Mouse (Mus musculus) left cerebral cortex, postnatal 36 days (tissue): ENCODE results near the gene Htra2. TPM values are rescaled to one million over a fixed set of nuclear protein-coding genes. Genes with fewer than 3 reads are reported as not detected.

Experiments used
- DNase-seq, 2 experiments: peaks; one replicate each; pipeline ENCODE4 v3.0.0; 2021 to 2022; ENCODE audit warnings: low spot score in 2 of 2, mixed read lengths in 1 of 2
- intact Hi-C: fragments of 180-260 bp; cut with DNase I; formaldehyde crosslinking; loops from one replicate; pipeline ENCODE4 v1.15.1; 2025
- total RNA-seq, 2 experiments: library from RNA; stranded (reverse); gene quantifications; 2 replicates each; pipeline ENCODE4 v1.2.3; 2021

The Htra2 gene
- total RNA-seq, 2 experiments from 2014 or later: 41.6 to 48.5 TPM

GRCm38 (mm10) chr6:83037188-83037587 is 17.9 kb downstream of the Htra2 start:
- DNase-seq: no peak
- intact Hi-C loops: no loop called here

- DNase-seq: no peak
- intact Hi-C loops: loop anchor here (2.0 kb wide), 1 partner anchor 18 kb away; no protein-coding TSS in a partner anchor
Observed at GRCm38 (mm10) chr6:83034463-83035055, 20.5 kb downstream of the Htra2 start.

GRCm38 (mm10) chr6:83033249-83034185 is 21.6 kb downstream of the Htra2 start, which contains the start of the genes Dok1 and Loxl3:
Gene Dok1, minus strand, starts transcription at chr6:83033471.
Gene Loxl3, plus strand, starts transcription at chr6:83034173.
- intact Hi-C loops: loop anchor here (2.0 kb wide), 1 partner anchor 19 kb away; no protein-coding TSS in a partner anchor
- DNase-seq: no peak

- intact Hi-C loops: no loop called here
- no peak for DNase-seq
Observed at GRCm38 (mm10) chr6:83032769-83033191, 22.3 kb downstream of the Htra2 start.

- DNase-seq: no peak
- intact Hi-C loops: no loop called here
Observed at GRCm38 (mm10) chr6:83031921-83032590, 23.0 kb downstream of the Htra2 start.

- intact Hi-C loops: no loop called here
- no peak for DNase-seq
Observed at GRCm38 (mm10) chr6:83031111-83031510, 24.0 kb downstream of the Htra2 start.

- intact Hi-C loops: no loop called here
- DNase-seq: no peak
Observed at GRCm38 (mm10) chr6:83029777-83030176, 25.3 kb downstream of the Htra2 start.

GRCm38 (mm10) chr6:83027706-83028105 is 27.4 kb downstream of the Htra2 start:
- intact Hi-C loops: no loop called here
- DNase-seq: no peak

GRCm38 (mm10) chr6:83027293-83027692 is 27.8 kb downstream of the Htra2 start:
- DNase-seq: no peak
- intact Hi-C loops: no loop called here

- intact Hi-C loops: no loop called here
- DNase-seq: no peak
Observed at GRCm38 (mm10) chr6:83025221-83025620, 29.9 kb downstream of the Htra2 start.

GRCm38 (mm10) chr6:83024421-83024820 is 30.7 kb downstream of the Htra2 start:
- no peak for DNase-seq
- intact Hi-C loops: no loop called here

GRCm38 (mm10) chr6:83023786-83024185 is 31.3 kb downstream of the Htra2 start:
- DNase-seq: no peak
- intact Hi-C loops: no loop called here

- intact Hi-C loops: no loop called here
- DNase-seq: no peak
Observed at GRCm38 (mm10) chr6:83023008-83023407, 32.1 kb downstream of the Htra2 start.

GRCm38 (mm10) chr6:83020836-83021593 is 34.1 kb downstream of the Htra2 start:
- intact Hi-C loops: no loop called here
- no peak for DNase-seq

GRCm38 (mm10) chr6:83020121-83020520 is 35.0 kb downstream of the Htra2 start:
- DNase-seq: no peak
- intact Hi-C loops: no loop called here

- intact Hi-C loops: no loop called here
- no peak for DNase-seq
Observed at GRCm38 (mm10) chr6:83019044-83019443, 36.0 kb downstream of the Htra2 start.

GRCm38 (mm10) chr6:83017190-83017589 is 37.9 kb downstream of the Htra2 start:
- intact Hi-C loops: no loop called here
- no peak for DNase-seq

- intact Hi-C loops: no loop called here
- DNase-seq: no peak
Observed at GRCm38 (mm10) chr6:83015749-83016148, 39.3 kb downstream of the Htra2 start.
